Mouse (Mus musculus) lung, adult 10 weeks (tissue): ENCODE measurements around the gene Ssh2. TPM values are rescaled to one million over a fixed set of nuclear protein-coding genes. Genes with fewer than 3 reads are reported as not detected.

Experiments used
- polyA plus RNA-seq: library from polyadenylated mRNA; stranded (reverse); fragments of 350-450 nt; fragmentation: Illumina TruSeq; extraction: RNeasy Lipid Tissue Mini Kit (QIAGEN cat#74804); gene quantifications from one replicate; pipeline ENCODE4 v1.2.3, GENCODE M21; 2014; ENCODE audit warnings: low read depth, low replicate concordance; ENCODE audit not compliant: insufficient read depth

Gene Ssh2
- 11.3 TPM for polyA plus RNA-seq

DNA sequence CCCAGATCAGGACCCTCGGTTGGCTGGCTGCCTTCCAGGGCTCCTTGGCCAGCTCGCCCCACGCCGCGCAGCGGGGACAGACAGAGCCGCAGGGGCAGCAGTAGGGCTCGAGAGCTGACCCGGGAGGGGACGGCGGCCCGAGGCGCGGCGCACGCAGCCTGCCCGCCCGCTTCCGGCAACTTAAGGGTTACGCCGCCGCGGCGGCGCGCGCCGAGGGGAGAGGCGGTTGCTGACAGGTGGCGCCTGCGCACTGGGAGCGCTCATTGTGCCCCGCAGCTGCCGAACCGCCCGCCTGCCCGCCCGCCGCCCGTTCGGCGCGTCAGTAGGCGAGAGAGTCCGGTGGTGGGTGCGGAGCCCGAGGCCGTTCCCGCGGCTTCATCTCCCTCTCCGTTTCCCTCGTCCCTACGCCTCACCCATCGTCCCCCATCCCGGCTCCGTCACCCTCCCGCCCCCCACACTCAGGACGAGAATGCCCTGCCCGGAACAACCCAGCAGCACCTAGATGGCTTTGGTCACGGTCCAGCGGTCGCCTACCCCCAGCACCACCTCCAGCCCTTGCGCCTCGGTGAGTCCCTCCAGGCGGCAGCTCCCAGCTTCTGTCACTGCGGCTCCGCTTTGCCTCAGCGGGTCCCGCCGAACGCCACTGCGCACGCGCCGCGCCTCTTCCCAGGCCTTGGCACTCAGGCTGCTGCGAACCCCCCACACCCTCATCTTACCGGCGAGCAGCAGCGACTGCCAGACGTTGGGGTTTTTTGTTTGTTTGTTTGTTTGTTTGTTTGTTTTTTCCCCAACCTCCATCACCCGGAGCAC, at the start of gene Ssh2:
Gene Ssh2 (plus strand): TSS at position 337 of the 810 bp plus-strand sequence.

DNA sequence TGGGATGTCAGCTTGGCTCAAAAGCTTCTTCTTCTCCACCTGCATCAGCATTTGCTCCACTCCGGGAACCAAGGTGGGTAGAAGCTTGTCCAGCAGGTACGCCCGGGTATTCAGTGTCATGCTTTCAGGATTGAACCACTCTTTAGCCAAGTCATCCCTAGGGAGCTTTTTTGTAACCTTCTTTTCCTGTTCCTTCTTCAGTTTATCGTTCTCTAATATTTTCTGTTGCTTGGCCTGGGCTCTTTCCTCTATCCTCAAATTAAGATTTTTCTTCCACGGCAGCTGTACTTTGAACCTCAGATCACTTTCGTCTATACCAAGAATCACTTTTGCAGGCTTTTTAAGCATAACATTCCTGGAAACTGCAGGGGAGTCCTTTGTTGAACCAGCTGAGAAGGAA, 27.2 kb upstream of the Ssh2 start, which contains the start of gene Efcab5:
Gene Efcab5 (minus strand): TSS at position 101 of the 400 bp plus-strand sequence.

DNA sequence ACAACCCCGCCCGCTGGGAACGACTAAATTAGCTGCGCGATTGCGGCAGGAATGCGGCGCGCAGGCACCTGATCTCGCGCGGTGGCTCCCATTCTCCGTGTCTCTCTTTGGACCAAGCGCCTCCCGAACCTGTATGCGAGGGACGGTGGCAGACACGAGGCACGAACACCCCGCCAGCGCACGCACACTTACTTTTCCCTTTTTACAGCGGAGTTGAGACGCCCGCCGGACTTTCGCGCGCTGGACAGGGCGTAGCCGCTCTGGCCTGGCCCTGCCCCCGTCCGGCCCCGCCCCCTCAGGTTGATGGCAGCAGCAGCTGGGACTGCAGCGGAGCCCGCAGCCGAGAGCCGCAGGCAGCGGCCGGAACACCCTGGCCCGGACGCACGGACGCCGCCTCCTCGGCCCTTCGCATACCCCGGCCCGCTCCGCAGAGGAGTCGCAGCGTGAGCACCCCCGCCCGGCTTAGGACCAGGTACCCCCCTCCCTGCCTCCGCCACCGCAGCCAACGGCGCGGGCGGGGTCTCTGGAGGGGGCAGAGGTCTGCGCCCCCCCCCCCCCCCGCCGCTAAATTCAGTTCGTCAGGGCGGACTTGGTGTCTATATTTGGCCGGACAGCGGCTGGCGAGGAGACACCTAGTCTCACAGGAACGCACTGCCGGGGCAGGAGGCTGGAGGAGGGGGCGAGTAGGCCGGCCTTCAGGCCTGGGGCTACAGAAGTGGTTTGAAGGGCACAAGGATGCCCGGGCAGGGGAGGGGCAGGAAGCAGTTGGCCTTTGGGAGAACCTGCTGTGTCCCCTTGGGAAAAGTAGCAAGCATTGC, 246.4 kb downstream of the Ssh2 start, which contains the start of gene Coro6:
Gene Coro6 (plus strand): TSS at position 129 of the 818 bp plus-strand sequence.

DNA sequence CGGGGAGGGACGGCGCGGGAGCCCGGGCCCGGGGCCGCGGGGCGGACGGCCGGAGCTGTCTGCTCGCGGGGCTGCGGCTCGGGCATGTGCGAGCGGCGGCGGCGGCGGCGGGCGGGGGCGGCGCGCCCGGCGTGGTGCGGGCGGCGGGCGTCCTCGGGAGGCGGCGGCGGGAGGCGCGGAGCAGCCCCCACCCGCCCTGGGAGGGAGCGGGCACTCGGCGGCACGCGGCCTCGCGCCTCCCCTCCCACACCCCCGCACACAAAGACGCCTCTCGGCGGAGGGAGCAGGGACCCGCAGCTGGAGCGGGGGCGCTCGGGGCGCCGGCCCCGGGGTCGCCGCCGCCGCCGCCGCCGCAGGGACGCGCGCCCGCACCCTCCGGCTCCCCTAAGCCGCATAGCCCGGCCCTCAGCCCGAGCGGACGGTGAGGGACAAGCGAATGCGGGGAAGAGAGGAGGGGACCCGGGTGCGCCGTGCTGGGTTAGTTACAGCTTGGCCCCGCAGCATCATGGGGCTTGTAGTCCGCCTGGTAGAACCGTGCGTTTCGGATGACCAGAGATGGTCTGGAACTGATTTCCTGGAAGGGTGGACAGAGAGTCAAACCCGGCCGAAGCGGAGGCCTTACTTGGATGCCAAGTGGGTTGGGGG, 273.6 kb downstream of the Ssh2 start, which contains the start of gene Ankrd13b:
Gene Ankrd13b (minus strand): TSS at position 88 of the 645 bp plus-strand sequence.

DNA sequence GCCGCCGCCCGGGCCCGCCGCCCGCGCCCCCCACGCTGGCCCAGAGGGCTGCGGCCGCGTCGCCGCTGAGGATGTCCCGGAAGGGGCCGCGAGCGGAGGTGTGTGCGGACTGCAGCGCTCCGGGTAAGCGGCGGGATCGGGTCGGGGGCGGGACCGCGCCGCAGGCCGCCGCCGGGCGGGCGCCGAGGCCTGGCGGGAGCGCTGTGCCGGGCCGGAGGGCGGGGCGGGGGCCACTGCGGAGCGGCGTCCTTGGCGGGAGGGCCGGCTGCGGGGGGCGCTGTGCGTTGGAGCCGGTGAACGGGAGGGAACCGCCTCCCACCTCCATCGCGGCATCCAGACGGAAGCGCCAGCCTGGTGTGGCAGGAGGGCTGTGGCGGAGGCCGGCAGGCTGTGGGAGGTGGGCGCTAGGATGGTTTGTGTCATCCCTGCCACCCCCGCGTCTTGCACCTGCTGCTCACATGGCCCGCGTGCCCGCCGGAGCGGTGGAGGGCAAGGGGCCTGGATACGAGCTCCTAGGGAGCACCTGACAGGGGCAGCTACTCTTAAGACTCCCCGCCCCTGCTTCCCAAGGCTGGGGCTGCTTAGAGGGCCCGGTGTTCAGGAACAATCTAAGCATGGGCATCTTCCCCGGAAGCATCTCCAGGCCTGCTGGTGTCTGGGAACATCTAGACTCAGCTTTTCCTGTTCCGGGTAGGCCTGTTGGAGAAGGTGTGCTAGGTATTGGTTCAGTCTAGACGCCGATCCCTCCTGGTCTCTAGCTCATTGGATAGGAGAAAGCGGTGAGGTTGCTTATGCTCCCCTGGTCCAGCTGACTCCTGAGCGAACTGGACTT, 277.6 kb downstream of the Ssh2 start, which contains the start of gene Git1:
Gene Git1 (plus strand): TSS at position 51 of the 832 bp plus-strand sequence.

Other genes starting within 250 kb of the Ssh2 start
- 2.1 TPM for gene Slc6a4, start 217.7 kb upstream of the Ssh2 start, polyA plus RNA-seq
- 7.6 TPM for gene Nsrp1, start 137.9 kb upstream of the Ssh2 start, polyA plus RNA-seq
- 0.45 TPM for gene Efcab5, start 27.3 kb upstream of the Ssh2 start, polyA plus RNA-seq
- gene Coro6, start 246.1 kb downstream of the Ssh2 start, polyA plus RNA-seq = 2.5 TPM